Mouse (Mus musculus): ENCODE results near the gene Chd4. TPM values are rescaled to one million over a fixed set of nuclear protein-coding genes. Genes with fewer than 3 reads are reported as not detected.

Chd4 gene
- polyA plus RNA-seq (2017; shearing (Covaris generic)): 73.6 TPM

GRCm38 (mm10) chr6:125095391-125096278 lies at the start of gene Chd4:
Gene Chd4, plus strand, starts transcription at chr6:125095981.

DNA sequence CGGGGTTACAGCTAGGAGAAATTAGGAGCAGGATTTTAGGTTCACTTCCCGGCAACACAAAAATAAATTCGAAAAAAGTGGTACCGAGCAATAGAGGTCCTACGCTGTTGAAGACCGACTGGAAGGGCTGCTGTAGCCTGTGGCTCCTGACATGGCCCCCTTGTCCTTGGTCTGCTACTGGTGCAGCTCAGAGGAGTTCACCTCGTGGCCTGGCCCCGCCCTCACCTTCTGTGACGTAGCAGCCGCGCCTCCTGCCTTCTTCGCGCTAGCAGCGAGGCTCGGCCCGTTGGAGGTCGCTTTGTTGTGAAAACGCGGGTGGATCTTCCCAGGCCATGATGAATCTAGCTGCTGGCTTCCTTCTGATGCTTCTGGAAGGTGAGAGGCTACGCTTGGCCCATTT lies 46.1 kb upstream of the Chd4 start, which contains the start of gene Acrbp:
TSS of gene Acrbp (plus strand) at position 12 of the 400 bp plus-strand sequence.

DNA sequence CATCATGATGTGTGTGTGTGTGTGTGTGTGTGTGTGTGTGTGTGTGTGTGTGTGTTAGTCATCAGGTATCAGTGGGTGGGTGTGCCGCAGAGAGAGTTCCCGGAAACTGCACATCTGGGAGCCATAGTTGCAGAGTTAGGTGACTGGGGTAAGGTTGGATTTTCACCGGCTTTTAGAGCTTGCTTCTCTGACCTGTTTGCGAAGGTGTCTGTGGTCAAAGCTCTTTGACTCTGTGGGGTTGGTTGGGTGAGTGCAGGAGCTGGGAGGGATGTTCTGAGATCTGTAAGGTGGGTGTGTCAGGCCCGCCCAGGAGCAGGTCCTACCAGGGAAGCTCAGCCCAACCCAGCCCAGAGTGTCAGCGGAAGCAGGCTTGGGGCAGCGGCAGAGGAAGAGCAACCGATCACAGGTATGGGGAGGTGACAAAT lies 28.2 kb upstream of the Chd4 start, which contains the start of gene Lpar5:
TSS of gene Lpar5 (plus strand) at position 350 of the 425 bp plus-strand sequence.

DNA sequence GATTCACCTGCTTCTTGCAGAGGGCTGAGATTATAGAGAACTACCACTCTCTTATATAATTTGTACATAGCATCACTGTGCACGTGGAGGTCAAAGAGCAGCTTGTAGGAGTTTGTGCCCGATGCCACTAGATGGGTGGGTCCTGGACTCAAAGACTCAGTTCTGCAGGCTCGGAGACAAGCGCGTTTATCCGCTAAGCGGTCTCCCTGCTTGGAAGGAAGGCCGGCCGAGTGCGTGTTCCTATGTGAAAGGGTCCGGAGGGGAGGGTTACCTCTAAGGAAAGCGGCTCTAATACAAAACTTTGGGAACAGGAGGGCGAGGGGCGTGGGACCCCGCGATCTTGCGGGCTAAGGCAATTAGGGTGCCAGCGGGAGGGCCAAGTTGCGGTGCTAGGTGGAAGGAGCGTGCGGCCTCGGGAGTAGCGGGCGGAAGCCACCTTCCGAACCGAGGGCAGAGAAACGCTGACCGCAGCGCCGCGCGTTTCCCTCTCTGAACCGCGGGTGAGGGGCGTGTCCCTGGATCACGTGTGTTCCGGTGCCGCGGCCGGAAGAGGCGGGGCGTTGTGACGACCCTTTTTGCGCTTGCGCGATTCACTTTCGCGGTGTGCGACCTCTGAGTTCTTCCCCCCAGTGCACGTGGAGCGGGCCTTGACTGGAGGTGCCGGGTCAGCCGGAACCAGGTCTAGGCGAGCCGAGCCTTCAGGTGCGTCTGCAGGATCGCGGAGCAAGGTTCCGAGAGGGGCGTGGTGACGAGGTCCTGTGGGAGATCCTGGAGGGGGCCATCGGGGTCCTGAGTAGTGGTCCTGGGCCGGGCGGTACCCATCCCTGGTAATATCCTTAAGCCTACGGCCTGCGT lies 35.7 kb downstream of the Chd4 start, which contains the start of gene Nop2:
TSS of gene Nop2 (plus strand) at position 608 of the 855 bp plus-strand sequence.

DNA sequence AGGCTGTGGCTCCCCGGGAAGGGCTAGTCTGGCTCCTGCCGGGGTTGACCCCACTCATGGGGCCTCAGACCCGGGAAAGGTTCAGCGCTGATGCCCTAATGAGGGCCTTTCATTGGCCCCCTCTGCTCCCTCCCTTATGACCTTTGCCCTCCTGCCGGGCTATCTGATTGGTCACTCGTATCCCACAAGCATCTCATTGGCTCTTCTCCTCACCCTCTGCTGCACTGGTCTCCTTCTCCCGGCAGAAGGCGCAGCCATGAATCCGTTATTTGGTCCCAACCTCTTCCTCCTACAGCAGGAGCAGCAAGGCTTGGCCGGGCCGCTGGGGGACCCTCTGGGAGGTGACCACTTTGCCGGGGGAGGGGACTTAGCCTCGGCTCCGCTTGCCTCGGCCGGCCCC lies 49.2 kb downstream of the Chd4 start, which contains the start of gene Iffo1:
TSS of gene Iffo1 (plus strand) at position 241 of the 400 bp plus-strand sequence.

DNA sequence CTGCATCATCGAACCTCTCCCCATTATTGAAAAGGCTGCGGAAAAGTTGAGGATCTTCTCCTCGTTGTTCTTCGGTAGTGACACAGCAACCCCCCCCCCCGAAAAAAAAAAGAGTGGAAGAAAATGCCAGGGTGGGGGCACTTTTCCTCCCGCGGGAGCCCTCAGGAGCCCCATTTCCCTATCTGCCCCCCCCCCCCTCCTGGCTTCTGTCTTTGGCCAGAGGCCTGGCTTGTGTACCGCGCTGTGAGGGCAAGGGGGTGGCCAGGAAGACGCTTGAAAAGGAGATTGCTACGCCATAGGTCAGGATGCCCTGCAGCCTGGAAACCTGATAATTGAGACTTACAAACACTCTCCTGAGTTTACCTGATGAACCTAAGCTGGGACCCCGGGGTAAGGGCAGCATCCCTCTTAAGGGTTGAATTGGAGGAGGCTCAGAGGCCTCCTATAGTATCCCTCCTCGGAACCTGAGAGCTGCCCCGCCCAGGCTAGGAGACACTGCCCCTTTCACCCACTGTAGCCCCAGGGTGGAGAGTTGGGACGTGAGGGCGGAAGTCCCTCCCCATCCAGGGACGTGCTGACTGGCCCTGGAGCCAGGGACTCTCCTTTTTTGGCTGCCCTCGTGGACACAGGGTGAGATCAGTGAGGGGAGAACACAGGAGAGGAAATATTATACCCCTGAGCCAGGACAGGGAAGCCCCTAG lies 70.4 kb downstream of the Chd4 start, which contains the start of gene Gapdh:
TSS of gene Gapdh (minus strand) at position 417 of the 701 bp plus-strand sequence.

Other genes starting within 250 kb of the Chd4 start
- gene P3h3, start 238.2 kb upstream of the Chd4 start, polyA plus RNA-seq (2017; shearing (Covaris generic)): not detected
- 0.39 TPM for gene Gpr162, start 232.0 kb upstream of the Chd4 start, polyA plus RNA-seq (2017; shearing (Covaris generic))
- 304 TPM for gene Cd4, start 207.8 kb upstream of the Chd4 start, polyA plus RNA-seq (2017; shearing (Covaris generic))
- gene Lag3, start 184.3 kb upstream of the Chd4 start, polyA plus RNA-seq (2017; shearing (Covaris generic)): 5.8 TPM
- gene Ptms, start 175.9 kb upstream of the Chd4 start, polyA plus RNA-seq (2017; shearing (Covaris generic)): 11.1 TPM
- gene Mlf2, start 164.6 kb upstream of the Chd4 start, polyA plus RNA-seq (2017; shearing (Covaris generic)): 189 TPM
- gene Cops7a, start 130.4 kb upstream of the Chd4 start, polyA plus RNA-seq (2017; shearing (Covaris generic)): 105 TPM
- gene Pianp, start 99.3 kb upstream of the Chd4 start, polyA plus RNA-seq (2017; shearing (Covaris generic)): not detected
- 25.6 TPM for gene Zfp384, start 86.8 kb upstream of the Chd4 start, polyA plus RNA-seq (2017; shearing (Covaris generic))
- gene Ing4, start 56.2 kb upstream of the Chd4 start, polyA plus RNA-seq (2017; shearing (Covaris generic)): 85.5 TPM
- 26.6 TPM for gene Acrbp, start 46.3 kb upstream of the Chd4 start, polyA plus RNA-seq (2017; shearing (Covaris generic))
- gene Lpar5, start 28.1 kb upstream of the Chd4 start, polyA plus RNA-seq (2017; shearing (Covaris generic)): 22.2 TPM
- gene Nop2, start 35.9 kb downstream of the Chd4 start, polyA plus RNA-seq (2017; shearing (Covaris generic)): 72.9 TPM
- gene Iffo1, start 49.3 kb downstream of the Chd4 start, polyA plus RNA-seq (2017; shearing (Covaris generic)): 16.7 TPM
- gene Gapdh, start 70.5 kb downstream of the Chd4 start, polyA plus RNA-seq (2017; shearing (Covaris generic)): 293 TPM
- gene Ncapd2, start 95.7 kb downstream of the Chd4 start, polyA plus RNA-seq (2017; shearing (Covaris generic)): 34.1 TPM
- 110 TPM for gene Mrpl51, start 95.8 kb downstream of the Chd4 start, polyA plus RNA-seq (2017; shearing (Covaris generic))
- gene Vamp1, start 119.6 kb downstream of the Chd4 start, polyA plus RNA-seq (2017; shearing (Covaris generic)): 71.4 TPM
- 157 TPM for gene Tapbpl, start 135.9 kb downstream of the Chd4 start, polyA plus RNA-seq (2017; shearing (Covaris generic))
- 712 TPM for gene Cd27, start 141.0 kb downstream of the Chd4 start, polyA plus RNA-seq (2017; shearing (Covaris generic))
- 1.6 TPM for gene Tuba3a, start 190.1 kb downstream of the Chd4 start, polyA plus RNA-seq (2017; shearing (Covaris generic))
- gene Ltbr, start 217.9 kb downstream of the Chd4 start, polyA plus RNA-seq (2017; shearing (Covaris generic)): 0.63 TPM
- not detected for gene Scnn1a, start 224.7 kb downstream of the Chd4 start, polyA plus RNA-seq (2017; shearing (Covaris generic))